Mouse (Mus musculus) intestine, embryonic 14.5 days (tissue): ENCODE measurements around the gene Methig1. TPM values are rescaled to one million over a fixed set of nuclear protein-coding genes. Genes with fewer than 3 reads are reported as not detected.
"Not testable (repeated sequence)": the region's sequence is repeated elsewhere in the genome, so short reads cannot be mapped to it uniquely, and the experiment has no call there.

ENCODE experiments used
- ATAC-seq: fragments of 200-750 bp; cut with Nextera tagmentation; replicated peaks from 2 replicates; pipeline ENCODE4 v1.8.0; 2017; ENCODE audit warnings: low read depth, moderate number of reproducible peaks, moderate TSS enrichment, moderate library complexity; ENCODE audit not compliant: low FRiP score, low TSS enrichment
- DNase-seq: peaks from one replicate; pipeline ENCODE4 v3.0.0-alpha.2; 2018; ENCODE audit warnings: low spot score
- H3K27ac ChIP-seq: fragments of 300-500 bp; sonication (generic); 2 replicates; pipeline ENCODE4 v1.5.1; 2014; ENCODE audit warnings: low read depth, mild to moderate bottlenecking, control low read depth
- H3K27me3 ChIP-seq: fragments of 300-500 bp; sonication (generic); replicated peaks from 2 replicates; pipeline ENCODE4 v1.6.1; 2014; ENCODE audit warnings: low read length, control low read depth; ENCODE audit not compliant: control insufficient read depth, insufficient read depth
- H3K36me3 ChIP-seq: fragments of 300-500 bp; sonication (generic); 2 replicates; pipeline ENCODE4 v1.6.1; 2014; ENCODE audit warnings: low read length, control low read depth; ENCODE audit not compliant: control insufficient read depth, insufficient read depth
- H3K4me1 ChIP-seq: fragments of 300-500 bp; sonication (generic); replicated peaks from 2 replicates; pipeline ENCODE4 v1.6.1; 2014; ENCODE audit warnings: low read length, control low read depth, mixed read lengths; ENCODE audit not compliant: control insufficient read depth, insufficient read depth
- H3K4me2 ChIP-seq: fragments of 300-500 bp; sonication (generic); 2 replicates; pipeline ENCODE4 v1.6.1; 2014; ENCODE audit warnings: low read length
- H3K4me3 ChIP-seq: fragments of 300-500 bp; sonication (generic); 2 replicates; pipeline ENCODE4 v1.5.1; 2014; ENCODE audit warnings: low read depth, low read length, control low read depth, mixed read lengths
- H3K9ac ChIP-seq: fragments of 300-500 bp; sonication (generic); 2 replicates; pipeline ENCODE4 v1.6.1; 2014; ENCODE audit warnings: mild to moderate bottlenecking, low read length
- H3K9me3 ChIP-seq: fragments of 300-500 bp; sonication (generic); 2 replicates; pipeline ENCODE4 v1.6.1; 2016; ENCODE audit warnings: low read length, control low read depth; ENCODE audit not compliant: control insufficient read depth
- WGBS: fragments of 180-500 bp; shearing (Covaris S2); extraction: QIAGEN DNeasy Blood & Tissue Kit; methylation state at CpG from one replicate; pipeline ENCODE4 v1.1.7; 2014; 5-methylcytosine and 5-hydroxymethylcytosine counted together
- polyA plus RNA-seq: library from polyadenylated mRNA; unstranded; fragments of >200 nt; fragmentation: Nextera tagmentation; extraction: Ambion mirVana; gene quantifications from 2 replicates; pipeline ENCODE4 v1.2.1, GENCODE M21; 2014

Methig1 gene
- not detected in 2 replicates for polyA plus RNA-seq

GRCm38 (mm10) chr15:100352711-100353250 lies at the start of gene Methig1, which contains the start of gene Mettl7a2:
Gene Methig1 (plus strand): TSS chr15:100353149.
Gene Mettl7a2 (plus strand): TSS chr15:100353200.
- ATAC-seq (no peak), DNase-seq (no peak)
- H3K4me2 ChIP-seq, result no peak within 1 kb of the TSS
- H3K9me3 ChIP-seq, result no peaks in the 10 kb centered on the region
- H3K4me1 ChIP-seq, result peaks cover 11% of the 10 kb centered on the region; the same call in 1 of the 2 replicates
- H3K27me3 ChIP-seq, result no peaks in the 10 kb centered on the region
- H3K36me3 ChIP-seq, result no peaks in the 10 kb centered on the region
- H3K4me3 ChIP-seq, result no peak within 1 kb of the TSS
- H3K27ac ChIP-seq, result no peak within 1 kb of the TSS
- WGBS, result 78% methylated on average over 10 of the region's 10 CpGs
- H3K9ac ChIP-seq, result no peak within 1 kb of the TSS

- Histone ChIP-seq H3K4me1 (no peaks in the 10 kb centered on the region; the same call in 1 of the 2 replicates), H3K36me3 (no peaks in the 10 kb centered on the region), H3K9me3 (no peaks in the 10 kb centered on the region), H3K4me3 (peak overlapping the region; percentile 50; the same call in 1 of the 2 replicates), H3K4me2 (peak overlapping the region; percentile 85), H3K27me3 (no peaks in the 10 kb centered on the region), H3K27ac (0 out of 2 replicates have a peak overlapping the region, but pooled peaks have one; percentile 84), H3K9ac (no peak overlapping the region)
- 56% methylated on average over 8 of the region's 8 CpGs for WGBS
- ATAC-seq (no peak), DNase-seq (no peak)
Observed at GRCm38 (mm10) chr15:100303428-100304018, 49.4 kb upstream of the Methig1 start.

GRCm38 (mm10) chr15:100304019-100304991 lies 48.6 kb upstream of the Methig1 start, which contains the start of gene Mettl7a1:
Gene Mettl7a1 (plus strand): TSS chr15:100304140.
- DNase-seq, result peak; percentile 90
- peak within 1 kb of the TSS; percentile 84 for H3K27ac ChIP-seq
- 4% methylated on average over 18 of the region's 30 CpGs for WGBS

GRCm38 (mm10) chr15:100306201-100306600 lies 46.7 kb upstream of the Methig1 start:
- DNase-seq, result no peak
- H3K36me3 ChIP-seq, result no peaks in the 10 kb centered on the region
- H3K4me1 ChIP-seq, result no peaks in the 10 kb centered on the region; the same call in 1 of the 2 replicates
- no peak overlapping the region for H3K4me2 ChIP-seq
- H3K9me3 ChIP-seq, result no peaks in the 10 kb centered on the region
- no peak overlapping the region for H3K9ac ChIP-seq
- no peaks in the 10 kb centered on the region for H3K27me3 ChIP-seq
- no peak for ATAC-seq
- H3K4me3 ChIP-seq, result no peak overlapping the region
- WGBS, result 86% methylated on average over 2 of the region's 2 CpGs
- H3K27ac ChIP-seq, result no peak overlapping the region

More at GRCm38 (mm10) chr15:100304019-100304991, 48.6 kb upstream of the Methig1 start, which contains the start of gene Mettl7a1:
- peak within 1 kb of the TSS; percentile 54 for H3K9ac ChIP-seq
- H3K36me3 ChIP-seq, result no peaks in the 10 kb centered on the region
- H3K4me2 ChIP-seq, result peak within 1 kb of the TSS; percentile 85
- peak; percentile 75; the same call in 1 of the 2 replicates for ATAC-seq
- no peaks in the 10 kb centered on the region for H3K9me3 ChIP-seq
- no peaks in the 10 kb centered on the region; the same call in 1 of the 2 replicates for H3K4me1 ChIP-seq
- no peaks in the 10 kb centered on the region for H3K27me3 ChIP-seq
- peak within 1 kb of the TSS; percentile 50 for H3K4me3 ChIP-seq

GRCm38 (mm10) chr15:100307438-100308096 lies 45.4 kb upstream of the Methig1 start:
- H3K27ac ChIP-seq, H3K9ac ChIP-seq, DNase-seq, H3K27me3 ChIP-seq, H3K36me3 ChIP-seq, H3K4me3 ChIP-seq, H3K9me3 ChIP-seq, H3K4me2 ChIP-seq, H3K4me1 ChIP-seq: not testable (repeated sequence)
- 0 out of 2 replicates have a peak, but pooled peaks have one; percentile 42 for ATAC-seq
- 46% methylated on average over 10 of the region's 11 CpGs for WGBS

- WGBS, result 53% methylated on average over 2 of the region's 2 CpGs
- no peaks in the 10 kb centered on the region; the same call in 1 of the 2 replicates for H3K4me1 ChIP-seq
- H3K27ac ChIP-seq, result 0 out of 2 replicates have a peak overlapping the region, but pooled peaks have one; percentile 27
- H3K9ac ChIP-seq, result no peak overlapping the region
- H3K4me3 ChIP-seq, result no peak overlapping the region
- DNase-seq (no peak), ATAC-seq (no peak)
- no peaks in the 10 kb centered on the region for H3K36me3 ChIP-seq
- H3K9me3 ChIP-seq, result no peaks in the 10 kb centered on the region
- H3K4me2 ChIP-seq, result no peak overlapping the region
- H3K27me3 ChIP-seq, result no peaks in the 10 kb centered on the region
Observed at GRCm38 (mm10) chr15:100312346-100312745, 40.6 kb upstream of the Methig1 start.

- Histone ChIP-seq H3K4me1 (no peaks in the 10 kb centered on the region; the same call in 1 of the 2 replicates), H3K27me3 (no peaks in the 10 kb centered on the region), H3K36me3 (no peaks in the 10 kb centered on the region), H3K4me2 (no peak overlapping the region), H3K9me3 (no peaks in the 10 kb centered on the region), H3K4me3 (no peak overlapping the region), H3K9ac (no peak overlapping the region), H3K27ac (no peak overlapping the region)
- no peak for DNase-seq
- ATAC-seq, result no peak
- 95% methylated on average over 5 of the region's 5 CpGs for WGBS
Observed at GRCm38 (mm10) chr15:100314448-100315145, 38.4 kb upstream of the Methig1 start.
